Mouse (Mus musculus) cerebellum, adult 2 months (tissue): ENCODE data around the gene Gsap.

ENCODE experiments used
- CTCF ChIP-seq: fragments of 200-500 bp; IDR thresholded peaks from 2 replicates; pipeline ENCODE4 v1.5.1; 2011; ENCODE audit warnings: low read depth, mild to moderate bottlenecking, control low read depth, low read length, moderate library complexity, borderline replicate concordance; ENCODE audit not compliant: insufficient read depth
- POLR2A ChIP-seq: fragments of 200-500 bp; IDR thresholded peaks from 2 replicates; pipeline ENCODE4 v1.6.1; 2011; ENCODE audit warnings: low read length, control low read depth, borderline replicate concordance; ENCODE audit not compliant: insufficient read depth

DNA sequence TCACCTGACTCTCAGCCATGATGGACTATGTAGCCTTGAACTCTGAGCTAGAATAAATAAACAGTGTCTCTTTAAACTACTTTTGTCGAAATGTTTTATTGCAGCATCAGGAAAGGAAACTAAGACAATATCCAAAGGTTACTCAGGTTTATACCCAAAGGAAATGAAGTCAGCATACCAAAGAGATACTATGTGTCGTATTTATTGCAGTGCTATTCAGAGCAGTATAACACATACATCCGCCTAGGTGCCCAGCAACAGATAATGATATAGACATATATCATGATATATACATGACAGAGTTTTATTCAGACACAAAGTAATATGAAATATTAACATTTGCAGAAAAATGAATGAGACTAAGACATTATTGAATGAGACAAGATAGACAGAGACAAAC, 177.3 kb downstream of the Gsap start:
- TF ChIP-seq CTCF (no peak), POLR2A (no peak)
